Mouse (Mus musculus) mouse trophoblast stem cell (cell line): ENCODE data around the gene Enpp7.

Experiments used
- in situ Hi-C, 2 experiments: fragments of 300-500 bp; cut with MseI, MboI; formaldehyde crosslinking; loops; 2 replicates in 1 of 2; 3 replicates in 1 of 2; pipeline ENCODE4 v1.15.1; 2025

Enpp7 gene

GRCm38 (mm10) chr11:118997182-118997581 is 9.2 kb downstream of the Enpp7 start:
- in situ Hi-C loops: loop anchor here in 1 of 2 experiments (5.0 kb wide), 1 partner anchor 35 kb away; no protein-coding TSS in a partner anchor

- in situ Hi-C loops: loop anchor here in 1 of 2 experiments (5.0 kb wide), 1 partner anchor 34 kb away; no protein-coding TSS in a partner anchor
Observed at GRCm38 (mm10) chr11:118998540-118999265, 10.7 kb downstream of the Enpp7 start.

- in situ Hi-C loops: loop anchor here in 1 of 2 experiments (5.0 kb wide), 1 partner anchor 33 kb away; no protein-coding TSS in a partner anchor
Observed at GRCm38 (mm10) chr11:118999361-118999804, 11.4 kb downstream of the Enpp7 start.

- in situ Hi-C loops: no loop called here
Observed at GRCm38 (mm10) chr11:119000877-119001276, 12.9 kb downstream of the Enpp7 start.

- in situ Hi-C loops: no loop called here
Observed at GRCm38 (mm10) chr11:119001493-119002128, 13.6 kb downstream of the Enpp7 start.

GRCm38 (mm10) chr11:119005547-119006275 is 17.7 kb downstream of the Enpp7 start:
- in situ Hi-C loops: no loop called here

- in situ Hi-C loops: no loop called here
Observed at GRCm38 (mm10) chr11:119006462-119006861, 18.5 kb downstream of the Enpp7 start.

GRCm38 (mm10) chr11:119007461-119008456 is 19.8 kb downstream of the Enpp7 start:
- in situ Hi-C loops: no loop called here

GRCm38 (mm10) chr11:119014455-119014854 is 26.5 kb downstream of the Enpp7 start:
- in situ Hi-C loops: no loop called here

GRCm38 (mm10) chr11:119017506-119017905 is 29.5 kb downstream of the Enpp7 start:
- in situ Hi-C loops: no loop called here

- in situ Hi-C loops: no loop called here
Observed at GRCm38 (mm10) chr11:119021180-119021579, 33.2 kb downstream of the Enpp7 start.

- in situ Hi-C loops: no loop called here
Observed at GRCm38 (mm10) chr11:119022068-119022894, 34.3 kb downstream of the Enpp7 start.

GRCm38 (mm10) chr11:119022895-119023615 is 35.1 kb downstream of the Enpp7 start, which contains the start of gene Cbx2:
Gene Cbx2 (plus strand): TSS chr11:119022962.
- in situ Hi-C loops: no loop called here

- in situ Hi-C loops: no loop called here
Observed at GRCm38 (mm10) chr11:119023616-119023980, 35.6 kb downstream of the Enpp7 start.

GRCm38 (mm10) chr11:119024260-119024659 is 36.3 kb downstream of the Enpp7 start:
- in situ Hi-C loops: no loop called here

- in situ Hi-C loops: no loop called here
Observed at GRCm38 (mm10) chr11:119026203-119026602, 38.2 kb downstream of the Enpp7 start.

GRCm38 (mm10) chr11:119033874-119034558 is 46.0 kb downstream of the Enpp7 start:
- in situ Hi-C loops: loop anchor here in 1 of 2 experiments (5.0 kb wide), 1 partner anchor 37 kb away; no protein-coding TSS in a partner anchor

- in situ Hi-C loops: loop anchor here in 1 of 2 experiments (5.0 kb wide), 1 partner anchor 37 kb away; no protein-coding TSS in a partner anchor
Observed at GRCm38 (mm10) chr11:119034635-119035034, 46.6 kb downstream of the Enpp7 start.
